Mouse (Mus musculus): ENCODE measurements around the gene Clic6. TPM values are rescaled to one million over a fixed set of nuclear protein-coding genes. Genes with fewer than 3 reads are reported as not detected.

The Clic6 gene
- total RNA-seq (2014; fragmentation: Nextera tagmentation) (not detected in 2 replicates), total RNA-seq (2017) (not detected in 2 replicates)

DNA sequence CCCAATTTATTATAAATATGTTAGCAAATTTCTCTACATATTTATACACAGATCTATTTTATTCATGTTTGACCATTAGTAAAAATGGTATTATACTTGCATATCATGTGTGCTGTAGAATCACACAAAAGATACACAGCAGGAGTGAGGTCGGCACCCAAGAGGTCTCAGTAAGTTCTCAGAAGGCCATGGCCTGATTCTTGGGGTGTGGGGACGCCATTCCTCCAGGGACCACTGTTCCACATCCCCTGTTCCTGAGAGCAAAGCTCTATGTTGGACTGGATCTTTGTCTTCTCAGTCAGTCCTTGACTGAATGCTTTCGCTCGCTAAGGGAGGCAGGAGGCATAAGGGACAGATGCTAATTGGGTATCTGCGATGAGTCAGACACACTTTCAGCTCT, at the start of gene Clic6:
Gene Clic6, plus strand, starts transcription at position 301 of the 400 bp plus-strand sequence.
- ATAC-seq (replicated peaks; ENCODE audit: poor library complexity, severe bottlenecking) = no peak

- no peak for ATAC-seq (replicated peaks; ENCODE audit: poor library complexity, severe bottlenecking)
These were observed 45.8 kb upstream of the Clic6 start for GRCm38 (mm10) chr16:92439775-92440174.

GRCm38 (mm10) chr16:92440229-92440628, 45.3 kb upstream of the Clic6 start:
- ATAC-seq (replicated peaks; ENCODE audit: poor library complexity, severe bottlenecking) = peak; percentile 92

DNA sequence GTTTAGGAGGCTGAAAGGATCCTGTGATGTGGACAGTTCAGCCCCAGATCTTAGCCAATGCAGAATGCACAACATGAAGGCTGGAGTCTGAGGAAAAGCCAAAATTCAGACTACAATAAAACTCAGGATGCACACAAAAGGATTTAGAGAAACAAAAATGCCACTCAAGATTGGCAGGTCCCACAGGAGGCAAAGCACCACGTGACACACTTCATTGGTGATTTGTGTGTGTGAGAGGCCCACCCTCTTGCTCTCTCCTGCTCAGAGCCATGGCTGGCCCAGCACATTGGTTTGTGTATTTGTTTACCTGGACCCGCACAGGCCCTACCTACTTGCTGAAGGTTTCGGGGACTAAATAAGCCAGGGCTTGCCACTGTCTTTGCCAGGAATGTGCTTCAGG, 44.3 kb upstream of the Clic6 start:
- ATAC-seq (replicated peaks; ENCODE audit: poor library complexity, severe bottlenecking) = no peak

- ATAC-seq (replicated peaks; ENCODE audit: poor library complexity, severe bottlenecking) = no peak
These were observed 43.4 kb upstream of the Clic6 start for GRCm38 (mm10) chr16:92442150-92442549.

DNA sequence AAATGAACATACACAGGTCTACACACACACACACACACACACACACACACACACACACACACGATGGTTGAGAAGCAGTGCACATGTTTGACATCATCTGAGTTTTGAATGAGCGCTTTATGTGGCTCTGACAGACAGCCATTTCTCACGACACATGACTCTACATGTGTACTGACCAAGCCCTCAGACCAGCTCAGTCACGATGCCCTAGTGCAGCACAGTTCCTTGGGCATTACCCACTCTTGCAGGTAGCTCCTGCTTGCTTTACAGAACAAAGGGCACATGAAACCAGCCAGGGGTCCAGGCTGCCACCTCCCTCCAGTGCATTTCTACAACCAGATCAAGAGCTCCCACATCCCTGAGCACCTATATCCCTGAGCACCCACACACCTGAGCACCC, 42.6 kb upstream of the Clic6 start:
- no peak for ATAC-seq (replicated peaks; ENCODE audit: poor library complexity, severe bottlenecking)

DNA sequence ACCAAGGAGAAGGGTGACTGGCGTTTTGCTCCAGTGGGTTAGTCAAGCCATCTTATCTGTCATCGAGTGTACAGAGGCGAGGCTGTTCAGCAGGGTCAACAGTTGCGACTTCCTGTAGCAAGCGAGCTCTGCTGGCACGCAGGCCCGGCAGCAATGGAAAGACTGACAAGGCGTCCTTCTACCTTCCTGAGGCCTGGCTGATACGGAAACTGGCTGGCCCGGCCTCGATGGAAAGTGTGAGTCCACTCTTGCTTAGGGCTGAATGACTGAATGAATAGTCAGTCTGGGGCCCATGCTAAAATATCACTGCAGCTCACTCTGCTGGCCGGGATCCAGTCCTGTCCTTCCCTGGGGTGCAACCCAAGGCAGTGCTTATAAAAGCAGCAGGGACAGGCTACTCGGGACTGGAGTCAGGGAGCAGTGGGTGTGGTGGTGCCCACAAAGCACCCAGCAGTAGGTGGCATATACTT, 41.9 kb upstream of the Clic6 start:
- ATAC-seq (replicated peaks; ENCODE audit: poor library complexity, severe bottlenecking) = peak; percentile 14; the same call in 1 of the 2 replicates

DNA sequence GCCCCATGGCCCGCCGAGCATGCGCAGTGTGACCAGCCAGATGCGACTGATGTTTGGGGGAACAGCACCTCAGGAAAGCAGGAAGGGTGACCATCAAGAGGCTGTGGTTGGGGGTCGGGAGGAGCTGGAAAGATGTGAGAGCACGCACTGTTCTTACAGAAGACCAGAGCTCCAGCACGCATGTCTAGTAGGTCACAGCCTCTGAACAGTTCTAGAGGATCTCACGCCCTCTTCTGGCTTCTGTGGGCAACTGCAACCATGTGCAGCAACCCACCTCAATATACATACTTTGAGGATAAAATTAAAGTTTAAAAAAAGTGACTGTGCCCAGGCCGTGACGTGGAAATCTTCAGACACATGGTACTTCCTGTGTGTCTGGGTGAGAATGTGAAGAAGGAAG, 40.2 kb upstream of the Clic6 start:
- ATAC-seq (replicated peaks; ENCODE audit: poor library complexity, severe bottlenecking) = peak; percentile 52

DNA sequence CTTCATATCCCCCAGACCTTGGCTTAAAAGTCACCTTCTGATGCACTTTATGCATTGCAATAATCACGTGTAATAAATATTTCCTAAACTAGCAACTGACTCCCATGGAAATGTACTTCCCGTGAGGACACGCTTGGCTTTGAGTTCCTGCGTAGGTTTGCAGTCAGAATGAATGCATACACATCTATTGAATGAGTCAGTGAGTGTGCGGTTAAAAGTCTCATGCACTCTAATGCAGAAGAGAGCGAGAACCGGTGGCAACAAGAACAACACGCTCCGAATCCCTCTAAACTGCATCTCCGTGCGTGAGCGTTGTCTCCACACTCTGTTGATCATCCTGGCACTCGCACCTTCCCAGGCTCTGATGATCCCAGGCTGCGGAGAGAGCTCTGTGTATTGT, 36.5 kb upstream of the Clic6 start:
- ATAC-seq (replicated peaks; ENCODE audit: poor library complexity, severe bottlenecking) = no peak

DNA sequence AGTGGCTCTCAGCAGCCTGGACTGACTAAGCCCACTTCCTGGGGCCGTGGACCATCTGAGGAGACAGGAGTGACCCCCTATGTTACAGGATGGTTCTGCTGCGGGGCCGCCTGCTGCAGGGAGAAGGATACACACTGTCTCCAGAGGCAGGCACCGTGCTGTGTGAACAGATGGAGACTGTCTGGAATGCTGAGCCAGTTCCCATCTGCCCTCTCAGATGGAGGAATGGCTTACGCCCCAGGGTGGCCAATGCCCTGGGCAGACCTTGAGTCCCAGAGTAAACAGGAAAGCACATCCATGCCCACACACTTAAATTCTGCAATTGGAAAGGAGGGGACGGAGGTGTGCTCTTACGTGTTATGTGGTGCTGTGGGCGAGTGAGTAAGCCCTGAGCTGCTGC, 35.2 kb upstream of the Clic6 start:
- no peak for ATAC-seq (replicated peaks; ENCODE audit: poor library complexity, severe bottlenecking)

GRCm38 (mm10) chr16:92451516-92452072, 33.9 kb upstream of the Clic6 start:
- ATAC-seq (replicated peaks; ENCODE audit: poor library complexity, severe bottlenecking) = no peak

- no peak; the same call in 1 of the 2 replicates for ATAC-seq (replicated peaks; ENCODE audit: poor library complexity, severe bottlenecking)
These were observed 32.9 kb upstream of the Clic6 start for GRCm38 (mm10) chr16:92452609-92453008.

GRCm38 (mm10) chr16:92454002-92454401, 31.5 kb upstream of the Clic6 start:
- no peak for ATAC-seq (replicated peaks; ENCODE audit: poor library complexity, severe bottlenecking)

- ATAC-seq (replicated peaks; ENCODE audit: poor library complexity, severe bottlenecking) = no peak
These were observed 31.0 kb upstream of the Clic6 start for GRCm38 (mm10) chr16:92454495-92454894.

DNA sequence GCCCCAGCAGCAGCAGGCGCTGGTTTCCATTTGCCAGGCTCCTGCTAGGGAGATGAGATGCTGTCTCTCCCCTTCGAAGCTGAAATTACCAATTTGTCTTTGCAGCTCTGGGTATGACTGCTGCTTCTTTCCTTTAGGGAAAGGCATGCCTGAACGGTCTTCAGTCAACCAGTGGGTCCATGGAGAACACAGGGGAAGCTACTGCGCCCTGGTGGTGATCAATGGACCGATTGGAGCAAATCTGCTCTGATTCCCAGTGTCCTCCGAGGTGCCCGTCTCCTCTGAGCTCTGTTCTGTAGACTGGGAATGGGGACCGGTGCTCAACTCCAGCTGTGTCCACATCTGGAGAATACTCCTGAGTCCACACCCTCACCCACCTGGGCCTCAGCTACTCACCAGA, 30.0 kb upstream of the Clic6 start:
- ATAC-seq (replicated peaks; ENCODE audit: poor library complexity, severe bottlenecking) = no peak

- no peak for ATAC-seq (replicated peaks; ENCODE audit: poor library complexity, severe bottlenecking)
These were observed 29.6 kb upstream of the Clic6 start for GRCm38 (mm10) chr16:92455969-92456368.

DNA sequence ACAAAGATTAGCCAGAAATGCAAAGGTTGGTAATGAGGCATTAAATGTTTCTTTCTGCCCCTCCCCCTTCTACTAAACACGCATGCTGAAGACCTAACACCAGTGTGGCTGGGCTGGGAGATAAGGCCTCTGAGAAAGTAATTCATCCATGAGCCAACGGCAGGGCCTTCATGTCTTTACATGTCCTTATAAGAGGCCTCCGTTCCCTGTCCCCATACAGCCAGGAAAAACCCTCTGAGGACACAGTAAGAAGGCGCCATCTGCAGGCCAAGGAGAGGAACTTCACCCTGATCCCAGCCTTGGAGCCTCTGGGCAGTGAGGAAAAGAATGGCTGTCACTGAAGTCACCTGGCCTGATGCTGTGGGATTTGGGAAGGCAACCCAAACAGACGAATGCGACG, 27.9 kb upstream of the Clic6 start:
- ATAC-seq (replicated peaks; ENCODE audit: poor library complexity, severe bottlenecking) = peak; percentile 82

DNA sequence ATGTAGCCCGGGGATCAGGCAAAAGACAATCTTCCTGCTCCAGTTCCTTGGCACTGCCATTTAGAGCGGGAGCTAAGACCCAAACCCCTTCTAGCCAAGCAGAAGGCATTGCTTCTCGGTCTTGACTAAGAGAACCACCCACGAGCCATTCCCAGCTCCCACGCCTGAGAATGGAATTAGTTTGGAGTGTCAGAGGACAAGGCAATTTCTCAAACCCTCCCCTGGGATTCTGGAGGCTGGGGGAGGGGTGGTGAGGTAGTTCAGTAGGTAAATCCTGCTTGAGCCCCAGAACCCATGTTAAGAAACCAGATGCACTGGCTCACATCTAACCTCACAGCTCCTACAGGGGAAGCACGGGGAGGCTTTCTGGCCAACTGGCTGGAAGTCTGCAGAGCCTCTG, 24.1 kb upstream of the Clic6 start:
- ATAC-seq (replicated peaks; ENCODE audit: poor library complexity, severe bottlenecking) = no peak

DNA sequence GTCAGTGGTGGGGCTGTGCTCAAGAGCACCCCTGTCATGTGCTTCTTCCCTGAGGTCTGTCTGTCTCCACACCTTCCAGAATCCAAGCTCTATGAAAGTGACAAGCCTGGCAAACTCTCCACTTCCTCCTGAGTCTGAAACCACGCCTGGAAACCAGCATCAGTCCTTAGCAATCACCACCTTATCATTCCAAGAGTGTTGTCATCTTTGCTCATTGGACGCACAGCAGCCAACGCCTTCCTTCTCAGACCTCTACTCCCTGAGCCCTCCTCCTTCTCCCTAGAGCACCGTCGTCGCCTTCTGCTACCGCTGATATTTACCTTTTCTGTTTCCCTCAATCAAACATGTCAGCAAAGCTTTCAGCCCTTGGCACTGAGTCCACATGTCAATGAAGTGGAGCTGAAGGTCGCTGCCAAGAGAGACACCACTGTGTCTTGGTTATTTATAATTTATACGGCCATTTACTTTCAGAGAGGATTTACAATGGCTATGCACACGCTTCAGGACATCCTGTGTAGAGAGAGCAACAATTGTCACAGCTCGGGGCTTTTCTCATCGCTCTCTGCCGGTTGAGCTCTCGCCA, 21.1 kb upstream of the Clic6 start:
- ATAC-seq (replicated peaks; ENCODE audit: poor library complexity, severe bottlenecking) = no peak

DNA sequence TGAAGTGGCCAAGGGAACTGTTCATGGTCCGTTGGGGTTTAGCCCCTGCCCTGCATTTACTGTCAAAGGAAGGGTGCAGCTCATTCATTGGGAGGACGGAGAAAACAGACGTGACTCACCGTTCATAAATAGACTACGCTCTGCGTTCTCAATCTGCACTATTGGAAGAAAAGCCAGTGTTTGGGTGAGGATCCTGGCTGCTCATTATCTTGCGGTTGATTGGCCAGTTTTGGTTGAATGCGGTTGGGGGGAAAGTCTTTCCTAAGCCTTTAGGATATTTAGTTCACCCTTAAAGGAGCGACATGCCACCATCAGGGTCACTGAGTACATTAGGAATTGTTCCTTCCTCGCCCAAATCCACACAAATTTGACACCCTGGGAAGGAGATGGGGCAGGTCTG, 20.3 kb upstream of the Clic6 start:
- ATAC-seq (replicated peaks; ENCODE audit: poor library complexity, severe bottlenecking) = no peak

DNA sequence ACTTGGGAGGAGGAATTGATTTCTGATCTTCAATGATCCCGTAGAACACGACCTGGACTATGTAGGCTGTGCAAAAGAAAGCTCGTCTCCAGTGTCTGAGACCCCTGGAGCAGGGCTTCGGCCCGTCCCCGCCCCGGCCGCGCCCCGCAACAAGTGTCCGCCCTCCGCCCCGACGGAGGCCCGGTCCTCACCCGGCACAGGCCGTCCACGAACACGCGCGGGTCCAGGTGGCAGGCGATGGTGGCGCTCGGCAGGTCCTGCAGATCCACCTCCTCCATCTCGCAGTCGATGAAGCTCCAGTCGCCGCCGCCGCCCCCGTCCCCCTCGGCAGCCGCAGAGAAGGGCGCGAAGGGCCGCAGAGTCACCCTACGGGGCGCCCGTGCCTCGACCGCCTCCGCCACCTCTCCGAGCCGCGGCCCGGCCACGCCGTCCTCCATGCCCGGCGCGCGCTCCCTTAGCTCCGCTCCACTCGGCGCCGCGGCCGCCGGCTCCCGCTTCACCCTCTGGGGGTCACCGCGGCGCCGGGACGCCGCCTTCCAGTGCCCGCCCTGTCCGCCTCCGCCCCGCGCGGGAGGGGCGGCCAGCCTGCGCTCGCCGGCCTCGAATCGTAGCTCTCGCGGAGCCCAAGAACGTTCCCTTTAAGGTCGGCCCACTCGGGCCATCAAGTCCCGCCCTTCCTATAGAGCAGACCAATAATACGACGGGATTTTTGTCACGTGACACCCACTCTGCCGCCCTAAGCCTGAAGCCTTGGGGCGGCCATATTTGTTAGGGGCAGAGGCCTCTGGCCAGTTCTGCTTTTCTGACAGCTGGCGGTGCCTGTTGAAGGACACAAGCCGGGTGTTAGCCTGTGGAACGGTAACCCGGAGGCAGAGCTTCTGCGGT, 19.7 kb upstream of the Clic6 start:
- peak; percentile 96 for ATAC-seq (replicated peaks; ENCODE audit: poor library complexity, severe bottlenecking)
